Mouse (Mus musculus): Measurements from ENCODE around the gene Rps29. TPM values are rescaled to one million over a fixed set of nuclear protein-coding genes. Genes with fewer than 3 reads are reported as not detected.

Gene Rps29
- polyA plus RNA-seq, 1 experiment, result 6,498 TPM

DNA sequence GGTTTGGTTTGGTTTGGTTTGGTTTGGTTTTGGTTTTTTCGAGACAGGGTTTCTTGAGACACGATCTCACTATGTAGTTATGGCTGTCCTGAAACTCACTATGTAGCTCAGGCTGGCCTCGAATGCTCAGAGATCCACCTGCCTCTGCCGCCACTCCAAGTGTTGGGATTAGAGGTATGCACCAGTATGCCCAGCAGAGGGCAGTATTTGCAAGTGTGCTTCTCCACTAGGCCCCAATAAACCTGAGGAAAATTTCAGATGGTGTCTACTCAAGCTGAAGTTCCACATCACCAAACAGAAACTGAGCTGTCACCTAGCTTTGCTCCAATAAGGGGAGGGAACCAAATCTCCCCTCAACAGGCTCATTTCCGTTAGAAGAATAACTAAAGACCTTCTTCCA, 31.8 kb downstream of the Rps29 start:
- no peak overlapping the region for H3K4me3 ChIP-seq
- no peak for TF ChIP-seq USF1 (IDR thresholded peaks at IDR 0.05; ENCODE audit: low read depth)
- no peak for TF ChIP-seq POLR2A (IDR thresholded peaks at IDR 0.05; ENCODE audit: insufficient read length, low read depth)
- TF ChIP-seq REST (IDR thresholded peaks at IDR 0.05; ENCODE audit: insufficient read depth, insufficient read length), result no peak
- no peak for TF ChIP-seq E2F4 (IDR thresholded peaks at IDR 0.05; ENCODE audit: insufficient read depth)
- no peak for TF ChIP-seq POLR2AphosphoS2 (IDR thresholded peaks at IDR 0.05; ENCODE audit: insufficient read length, low read depth)
- TF ChIP-seq TCF3 (IDR thresholded peaks at IDR 0.05; ENCODE audit: insufficient read length, low read depth), result no peak
- TF ChIP-seq TCF12 (IDR thresholded peaks at IDR 0.05; ENCODE audit: insufficient read depth, poor library complexity, severe bottlenecking), result no peak
- TF ChIP-seq MYOG (IDR thresholded peaks at IDR 0.05; ENCODE audit: control insufficient read depth in 1 of 3, insufficient read depth in 1 of 3, insufficient read length in 2 of 3, low read depth in 2 of 3), result no peak
- TF ChIP-seq MAX (IDR thresholded peaks at IDR 0.05; ENCODE audit: low read depth), result no peak
- TF ChIP-seq SRF (IDR thresholded peaks at IDR 0.05; ENCODE audit: control insufficient read depth, insufficient read length, low read depth), result no peak
- no peak for TF ChIP-seq CEBPB (IDR thresholded peaks at IDR 0.05; ENCODE audit: insufficient read depth, poor library complexity, severe bottlenecking)
- no peak for TF ChIP-seq MYOD1 (IDR thresholded peaks at IDR 0.05; ENCODE audit: control insufficient read depth in 1 of 3, insufficient read length in 2 of 3, low read depth in 2 of 3)
- H3ac ChIP-seq (ENCODE audit: control insufficient read depth, insufficient read length), result no peak overlapping the region
- H3K79me2 ChIP-seq (ENCODE audit: control insufficient read depth, insufficient read depth), result no peaks in the 10 kb centered on the region
- H3K36me3 ChIP-seq (ENCODE audit: control insufficient read depth, insufficient read depth), result no peaks in the 10 kb centered on the region
- H3K4me2 ChIP-seq (ENCODE audit: low read depth), result no peak overlapping the region
- H3K27me3 ChIP-seq (ENCODE audit: control insufficient read depth, insufficient read depth, insufficient read length), result peaks cover 6% of the 10 kb centered on the region

DNA sequence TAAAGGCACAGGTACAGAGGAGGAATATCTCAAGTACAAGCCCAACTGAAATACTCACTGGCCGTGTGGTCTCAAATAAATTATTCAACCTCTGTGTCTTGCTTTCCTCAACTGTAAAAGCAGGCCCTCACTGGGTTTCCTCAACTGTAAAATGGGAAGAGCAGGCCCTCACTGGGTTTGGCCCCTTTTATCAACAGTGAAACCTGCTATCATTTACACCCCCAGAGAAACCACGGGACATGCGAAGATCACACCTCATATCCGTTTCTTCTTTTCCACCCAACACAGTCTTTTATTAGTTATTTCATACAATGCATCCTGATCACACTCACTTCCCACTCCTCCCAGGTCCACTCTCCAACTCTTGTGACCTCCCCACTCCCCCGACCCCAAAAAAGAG, 33.9 kb downstream of the Rps29 start:
- H3K79me2 ChIP-seq (ENCODE audit: control insufficient read depth, insufficient read depth), result no peaks in the 10 kb centered on the region
- TF ChIP-seq POLR2A (IDR thresholded peaks at IDR 0.05; ENCODE audit: insufficient read length, low read depth) (no peak), SRF (IDR thresholded peaks at IDR 0.05; ENCODE audit: control insufficient read depth, insufficient read length, low read depth) (no peak), USF1 (IDR thresholded peaks at IDR 0.05; ENCODE audit: low read depth) (no peak), MAX (IDR thresholded peaks at IDR 0.05; ENCODE audit: low read depth) (no peak), POLR2AphosphoS2 (IDR thresholded peaks at IDR 0.05; ENCODE audit: insufficient read length, low read depth) (no peak), TCF3 (IDR thresholded peaks at IDR 0.05; ENCODE audit: insufficient read length, low read depth) (no peak), MYOG (IDR thresholded peaks at IDR 0.05; ENCODE audit: control insufficient read depth in 1 of 3, insufficient read depth in 1 of 3, insufficient read length in 2 of 3, low read depth in 2 of 3) (no peak), E2F4 (IDR thresholded peaks at IDR 0.05; ENCODE audit: insufficient read depth) (no peak), MYOD1 (IDR thresholded peaks at IDR 0.05; ENCODE audit: control insufficient read depth in 1 of 3, insufficient read length in 2 of 3, low read depth in 2 of 3) (no peak), CEBPB (IDR thresholded peaks at IDR 0.05; ENCODE audit: insufficient read depth, poor library complexity, severe bottlenecking) (no peak), TCF12 (IDR thresholded peaks at IDR 0.05; ENCODE audit: insufficient read depth, poor library complexity, severe bottlenecking) (no peak), REST (IDR thresholded peaks at IDR 0.05; ENCODE audit: insufficient read depth, insufficient read length) (no peak)
- no peak overlapping the region for H3ac ChIP-seq (ENCODE audit: control insufficient read depth, insufficient read length)
- no peak overlapping the region for H3K4me2 ChIP-seq (ENCODE audit: low read depth)
- H3K4me3 ChIP-seq, result no peak overlapping the region
- H3K36me3 ChIP-seq (ENCODE audit: control insufficient read depth, insufficient read depth), result no peaks in the 10 kb centered on the region
- peaks cover 6% of the 10 kb centered on the region for H3K27me3 ChIP-seq (ENCODE audit: control insufficient read depth, insufficient read depth, insufficient read length)

- no peak overlapping the region for H3K4me3 ChIP-seq
- H3K79me2 ChIP-seq (ENCODE audit: control insufficient read depth, insufficient read depth), result no peaks in the 10 kb centered on the region
- peaks cover 6% of the 10 kb centered on the region for H3K27me3 ChIP-seq (ENCODE audit: control insufficient read depth, insufficient read depth, insufficient read length)
- no peaks in the 10 kb centered on the region for H3K36me3 ChIP-seq (ENCODE audit: control insufficient read depth, insufficient read depth)
- no peak for TF ChIP-seq TCF12 (IDR thresholded peaks at IDR 0.05; ENCODE audit: insufficient read depth, poor library complexity, severe bottlenecking)
- no peak for TF ChIP-seq CEBPB (IDR thresholded peaks at IDR 0.05; ENCODE audit: insufficient read depth, poor library complexity, severe bottlenecking)
- TF ChIP-seq USF1 (IDR thresholded peaks at IDR 0.05; ENCODE audit: low read depth), result no peak
- H3K4me2 ChIP-seq (ENCODE audit: low read depth), result no peak overlapping the region
- no peak overlapping the region for H3ac ChIP-seq (ENCODE audit: control insufficient read depth, insufficient read length)
Measured at GRCm38 (mm10) chr12:69122801-69123200, 36.2 kb downstream of the Rps29 start.

- H3K36me3 ChIP-seq (ENCODE audit: control insufficient read depth, insufficient read depth), result no peaks in the 10 kb centered on the region
- no peaks in the 10 kb centered on the region for H3K79me2 ChIP-seq (ENCODE audit: control insufficient read depth, insufficient read depth)
- no peak overlapping the region for H3ac ChIP-seq (ENCODE audit: control insufficient read depth, insufficient read length)
- H3K4me2 ChIP-seq (ENCODE audit: low read depth), result peak overlapping the region; percentile 12
- H3K4me3 ChIP-seq, result no peak overlapping the region
- H3K27me3 ChIP-seq (ENCODE audit: control insufficient read depth, insufficient read depth, insufficient read length), result no peaks in the 10 kb centered on the region
- TF ChIP-seq POLR2A (IDR thresholded peaks at IDR 0.05; ENCODE audit: insufficient read length, low read depth), result no peak
- TF ChIP-seq POLR2AphosphoS2 (IDR thresholded peaks at IDR 0.05; ENCODE audit: insufficient read length, low read depth), result no peak
- TF ChIP-seq TCF12 (IDR thresholded peaks at IDR 0.05; ENCODE audit: insufficient read depth, poor library complexity, severe bottlenecking), result no peak
- no peak for TF ChIP-seq TCF3 (IDR thresholded peaks at IDR 0.05; ENCODE audit: insufficient read length, low read depth)
- TF ChIP-seq SRF (IDR thresholded peaks at IDR 0.05; ENCODE audit: control insufficient read depth, insufficient read length, low read depth), result no peak
- TF ChIP-seq MYOD1 (IDR thresholded peaks at IDR 0.05; ENCODE audit: control insufficient read depth in 1 of 3, insufficient read length in 2 of 3, low read depth in 2 of 3), result no peak
- no peak for TF ChIP-seq MYOG (IDR thresholded peaks at IDR 0.05; ENCODE audit: control insufficient read depth in 1 of 3, insufficient read depth in 1 of 3, insufficient read length in 2 of 3, low read depth in 2 of 3)
- no peak for TF ChIP-seq REST (IDR thresholded peaks at IDR 0.05; ENCODE audit: insufficient read depth, insufficient read length)
- TF ChIP-seq MAX (IDR thresholded peaks at IDR 0.05; ENCODE audit: low read depth), result no peak
- TF ChIP-seq CEBPB (IDR thresholded peaks at IDR 0.05; ENCODE audit: insufficient read depth, poor library complexity, severe bottlenecking), result no peak
Measured at GRCm38 (mm10) chr12:69119908-69120307, 39.1 kb downstream of the Rps29 start.

Other genes with a start within 250 kb of the Rps29 start
- 5.1 TPM for gene Lrr1, start 9.6 kb upstream of the Rps29 start, polyA plus RNA-seq (2012; fragmentation: generic; extraction: Trizol)
- gene Rpl36al, start 24.9 kb upstream of the Rps29 start, polyA plus RNA-seq (2012; fragmentation: generic; extraction: Trizol), result 880 TPM
- 20.7 TPM for gene Mgat2, start 25.0 kb upstream of the Rps29 start, polyA plus RNA-seq (2012; fragmentation: generic; extraction: Trizol)
- gene Gm49383, start 37.9 kb upstream of the Rps29 start, polyA plus RNA-seq (2012; fragmentation: generic; extraction: Trizol), result 2.6 TPM
- gene Dnaaf2, start 39.2 kb upstream of the Rps29 start, polyA plus RNA-seq (2012; fragmentation: generic; extraction: Trizol), result 2.6 TPM
- 2.6 TPM for gene Gm49384, start 45.1 kb upstream of the Rps29 start, polyA plus RNA-seq (2012; fragmentation: generic; extraction: Trizol)
- 4.2 TPM for gene Pole2, start 69.0 kb upstream of the Rps29 start, polyA plus RNA-seq (2012; fragmentation: generic; extraction: Trizol)
- gene Klhdc1, start 82.0 kb upstream of the Rps29 start, polyA plus RNA-seq (2012; fragmentation: generic; extraction: Trizol), result 8.1 TPM
- gene Klhdc2, start 137.5 kb upstream of the Rps29 start, polyA plus RNA-seq (2012; fragmentation: generic; extraction: Trizol), result 59.9 TPM
- 6.8 TPM for gene Nemf, start 198.0 kb upstream of the Rps29 start, polyA plus RNA-seq (2012; fragmentation: generic; extraction: Trizol)
- 71.4 TPM for gene Arf6, start 213.0 kb upstream of the Rps29 start, polyA plus RNA-seq (2012; fragmentation: generic; extraction: Trizol)
- 2.4 TPM for gene Gm9887, start 213.3 kb upstream of the Rps29 start, polyA plus RNA-seq (2012; fragmentation: generic; extraction: Trizol)

Data from myocyte (in vitro differentiated cells).